Mouse (Mus musculus) NIH3T3 (cell line): ENCODE measurements around the gene Mcrip2.
"Not testable (repeated sequence)": the region's sequence is repeated elsewhere in the genome, so short reads cannot be mapped to it uniquely, and the experiment has no call there.

Source experiments
- DNase-seq: peaks from one replicate; pipeline ENCODE4 v3.0.0-alpha.2; 2012; ENCODE audit warnings: low read depth

Gene Mcrip2

GRCm38 (mm10) chr17:25880913-25881641 lies 12.5 kb upstream of the Mcrip2 start:
- DNase-seq: no peak

- no peak for DNase-seq
These were observed 11.8 kb upstream of the Mcrip2 start, which contains the start of gene Wfikkn1 for GRCm38 (mm10) chr17:25880196-25880910. Gene Wfikkn1, minus strand, starts transcription at chr17:25880858.

DNA sequence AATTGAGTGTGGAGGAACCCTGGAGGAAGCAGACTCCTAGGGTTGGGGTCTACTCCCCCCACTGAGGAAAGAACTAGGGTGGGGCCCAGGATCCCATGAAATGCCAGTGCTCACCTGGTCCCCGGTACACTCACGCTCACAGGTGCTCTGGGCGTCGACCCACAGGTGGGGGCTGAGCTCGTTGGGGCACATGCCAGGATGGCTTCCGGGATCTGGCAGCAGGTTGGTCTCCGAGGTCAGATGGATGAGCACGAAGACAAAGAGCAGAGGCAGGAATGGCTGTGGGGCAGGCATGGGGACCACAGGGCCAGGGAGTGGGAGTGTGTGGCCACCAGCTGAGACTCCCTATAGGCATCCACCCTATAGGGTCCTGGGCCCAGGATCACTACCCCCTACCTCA lies 11.2 kb upstream of the Mcrip2 start:
- DNase-seq: no peak

GRCm38 (mm10) chr17:25879261-25879660 lies 10.7 kb upstream of the Mcrip2 start:
- peak; percentile 61 for DNase-seq

DNA sequence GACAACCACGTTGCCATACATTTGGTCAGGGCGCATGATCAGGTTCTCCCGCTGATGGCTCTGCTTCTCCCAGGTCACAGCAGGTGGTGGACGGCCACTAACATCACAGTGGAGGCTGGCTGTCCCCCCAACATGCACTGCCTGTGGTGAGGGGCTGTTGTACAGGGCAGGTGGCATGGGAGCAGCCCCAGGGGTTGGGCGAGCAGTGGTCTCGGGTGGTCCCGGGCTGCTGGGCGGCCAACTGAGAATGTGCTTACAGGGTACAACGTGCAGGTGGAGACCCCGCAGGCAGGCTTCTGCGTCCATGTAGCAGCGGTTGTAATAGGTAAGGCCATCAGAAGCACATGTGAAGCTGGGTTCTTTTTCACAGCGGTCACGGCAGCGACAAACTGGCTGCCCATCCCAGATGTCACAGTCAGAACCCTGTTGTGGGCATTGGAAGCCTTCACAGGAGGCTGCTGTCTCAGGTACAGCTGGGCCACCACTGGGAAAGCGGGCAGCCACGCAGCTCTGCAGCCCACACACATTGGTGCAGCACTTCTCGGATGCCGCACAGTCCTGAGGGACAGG lies 10.1 kb upstream of the Mcrip2 start:
- no peak for DNase-seq

DNA sequence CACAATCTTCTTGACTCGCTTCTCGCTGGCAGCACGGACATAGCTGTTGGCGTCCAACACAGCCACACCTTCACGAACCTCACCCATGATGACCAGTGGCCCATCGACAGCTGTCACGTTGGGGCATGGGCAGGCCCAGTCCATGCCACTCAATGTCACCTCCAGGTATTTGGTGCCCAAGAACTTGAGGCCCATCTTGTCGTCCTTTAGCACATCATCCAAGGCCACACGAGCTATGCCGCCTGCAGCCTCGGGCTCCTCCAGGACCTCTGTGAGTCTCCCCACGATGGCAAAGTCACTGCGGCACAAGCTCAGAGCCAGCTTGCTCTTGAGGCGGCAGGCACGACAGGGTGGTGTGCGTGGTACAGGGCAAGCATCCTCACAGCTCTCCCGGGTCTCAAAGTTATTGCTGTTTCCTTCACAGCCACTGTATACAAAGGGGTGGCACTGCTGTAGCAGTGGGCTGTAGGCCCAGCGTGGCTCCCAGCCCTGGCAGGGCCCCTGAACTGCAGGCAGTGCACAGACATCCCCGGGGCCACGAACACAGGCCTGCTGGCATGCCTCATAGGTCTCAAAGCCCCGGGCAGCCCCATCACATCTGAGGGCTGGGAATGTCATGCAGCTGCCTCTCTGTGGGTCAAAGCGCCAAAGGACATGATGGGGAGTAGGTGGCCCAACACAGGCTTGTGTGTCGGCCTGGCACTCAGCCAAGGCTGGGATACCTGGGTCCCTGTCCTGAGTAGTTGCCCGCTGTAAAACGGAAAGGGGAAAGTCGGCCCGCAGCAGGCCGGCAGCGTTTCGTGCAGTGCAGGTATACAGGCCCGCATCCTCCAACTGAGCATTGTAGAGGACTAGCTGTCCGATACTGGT lies 9.4 kb upstream of the Mcrip2 start:
- no peak for DNase-seq

- DNase-seq: no peak
These were observed 8.5 kb upstream of the Mcrip2 start for GRCm38 (mm10) chr17:25877025-25877424.

GRCm38 (mm10) chr17:25876347-25876915 lies 7.9 kb upstream of the Mcrip2 start:
- DNase-seq: no peak

DNA sequence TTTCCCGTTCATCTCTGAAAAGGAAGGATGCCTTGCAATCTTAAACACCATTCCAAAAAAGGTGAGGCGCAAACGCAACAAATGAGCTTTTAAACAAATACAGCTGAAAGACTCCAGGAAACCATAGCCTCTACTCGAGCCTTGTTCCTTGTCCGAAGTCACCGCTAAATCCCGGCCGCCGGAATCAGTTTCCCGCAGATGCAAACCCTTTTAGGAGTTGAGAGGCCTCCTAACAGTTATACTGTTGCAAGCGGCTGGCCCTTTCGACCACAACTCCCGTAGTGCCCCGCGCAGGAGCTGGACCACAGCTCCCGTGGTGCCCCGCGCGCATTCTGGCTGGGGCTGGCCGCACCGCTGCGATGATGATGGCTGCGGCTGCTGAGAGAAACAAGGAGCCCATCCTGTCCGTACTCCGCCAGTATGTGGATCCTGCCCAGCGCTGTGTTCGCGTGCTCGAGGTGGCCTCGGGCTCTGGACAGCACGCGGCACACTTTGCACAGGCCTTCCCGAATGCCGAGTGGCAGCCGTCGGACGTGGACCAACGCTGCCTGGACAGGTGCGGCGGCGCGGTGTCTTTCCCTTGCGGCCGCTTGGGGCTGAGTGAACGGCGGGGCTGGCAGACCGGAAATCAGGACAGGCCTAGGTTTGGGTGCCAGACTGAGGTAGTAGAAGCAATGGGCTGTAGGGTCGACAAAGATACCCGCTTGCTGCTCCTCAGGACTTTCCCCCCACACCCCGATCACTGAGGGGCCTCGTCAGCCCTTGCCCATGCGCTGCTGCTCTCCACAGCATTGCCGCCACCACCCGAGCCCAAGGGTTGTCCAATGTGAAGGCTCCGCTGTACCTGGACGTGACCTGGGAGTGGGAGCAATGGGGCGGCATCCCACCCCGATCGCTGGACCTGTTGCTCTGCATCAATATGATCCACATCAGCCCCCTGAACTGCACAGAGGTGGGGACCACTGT lies 6.9 kb upstream of the Mcrip2 start:
- DNase-seq: peak; percentile 94

- peak; percentile 98 for DNase-seq
These were observed 6.2 kb upstream of the Mcrip2 start, which contains the start of gene Mettl26 for GRCm38 (mm10) chr17:25874721-25875170. Gene Mettl26, plus strand, starts transcription at chr17:25875074.

DNA sequence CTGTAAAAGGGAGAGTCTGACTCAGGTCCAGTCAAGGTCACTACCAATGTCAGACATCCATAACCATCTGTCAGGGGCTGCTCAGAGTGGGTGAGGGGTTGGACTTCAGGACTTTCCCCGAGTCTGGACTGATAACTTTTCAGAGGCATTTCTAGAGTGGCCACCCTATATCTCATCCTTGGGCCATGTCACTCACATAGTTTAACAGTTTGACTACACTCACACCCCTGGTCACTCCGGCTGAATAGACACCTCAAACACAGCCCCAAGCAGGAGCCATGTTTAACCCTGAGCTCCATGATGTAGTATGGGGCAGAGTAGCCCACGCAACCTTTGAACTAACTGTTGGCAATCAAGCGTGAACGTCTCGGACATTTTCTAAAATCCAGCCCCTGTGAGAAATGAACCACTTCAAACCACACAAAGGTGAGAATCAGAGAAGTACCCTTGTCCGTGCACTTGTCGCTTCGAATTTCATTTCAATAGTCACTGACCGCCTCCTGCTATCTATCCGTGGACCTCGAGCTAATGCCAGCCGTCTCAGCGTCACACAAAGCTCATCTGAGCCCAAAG lies 5.7 kb upstream of the Mcrip2 start:
- DNase-seq: no peak

DNA sequence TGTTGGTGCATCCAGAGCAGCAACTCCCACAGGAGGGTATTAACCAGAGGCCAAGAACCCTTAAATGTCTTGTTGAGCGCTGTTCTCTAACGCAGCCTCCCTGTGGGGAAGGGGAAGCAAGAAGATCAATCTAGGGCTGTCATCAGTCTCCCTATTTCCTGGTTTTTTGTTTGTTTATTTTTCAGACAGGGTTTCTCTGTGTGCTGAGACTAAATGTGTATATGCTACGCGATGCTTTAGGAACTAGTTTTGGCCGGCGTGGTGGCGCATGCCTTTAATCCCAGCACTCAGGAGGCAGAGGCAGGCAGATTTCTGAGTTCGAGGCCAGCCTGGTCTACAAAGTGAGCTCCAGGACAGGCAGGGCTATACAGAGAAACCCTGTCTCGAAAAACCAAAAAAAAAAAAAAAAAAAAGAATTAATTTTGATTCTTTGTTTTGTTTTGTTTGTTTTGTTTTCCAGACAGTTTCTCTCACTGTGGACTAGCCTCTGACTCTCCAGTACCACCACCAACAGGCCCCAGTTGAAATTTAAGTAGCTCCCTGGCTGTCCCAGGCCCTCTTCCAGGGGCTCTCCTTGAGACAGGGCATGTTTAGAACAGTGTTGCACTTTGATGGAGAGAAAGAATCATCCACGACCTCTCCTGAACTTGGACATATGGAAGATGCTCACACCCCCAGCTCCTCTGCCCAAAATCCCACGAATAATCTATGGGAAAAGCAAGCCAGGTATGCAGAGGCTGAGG lies 5.0 kb upstream of the Mcrip2 start:
- DNase-seq: no peak

DNA sequence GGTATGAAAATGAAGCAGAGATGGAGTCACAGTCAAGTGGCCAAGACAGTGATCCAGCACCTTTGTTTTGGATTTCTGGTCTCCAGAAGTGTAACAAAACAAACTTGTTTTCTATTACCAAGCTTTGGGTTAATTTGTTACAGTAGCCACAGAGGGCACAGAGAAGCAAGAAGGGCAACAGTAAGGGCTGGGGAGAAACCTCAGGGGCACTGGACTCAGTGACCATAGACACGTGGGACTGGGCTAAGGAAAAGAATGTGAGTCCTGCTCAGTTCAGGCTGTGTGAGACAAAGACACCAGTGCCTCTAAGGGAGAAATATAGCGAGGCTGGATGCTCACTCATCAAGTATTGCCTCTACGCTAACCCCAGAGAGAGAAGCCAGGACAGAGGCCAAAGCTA lies 4.1 kb upstream of the Mcrip2 start:
- DNase-seq: no peak

GRCm38 (mm10) chr17:25871566-25871965 lies 3.0 kb upstream of the Mcrip2 start:
- not testable (repeated sequence) for DNase-seq

- no peak for DNase-seq
These were observed 1.4 kb upstream of the Mcrip2 start for GRCm38 (mm10) chr17:25869954-25870353.

- no peak for DNase-seq
These were observed 934 bp upstream of the Mcrip2 start for GRCm38 (mm10) chr17:25869498-25869897.

DNA sequence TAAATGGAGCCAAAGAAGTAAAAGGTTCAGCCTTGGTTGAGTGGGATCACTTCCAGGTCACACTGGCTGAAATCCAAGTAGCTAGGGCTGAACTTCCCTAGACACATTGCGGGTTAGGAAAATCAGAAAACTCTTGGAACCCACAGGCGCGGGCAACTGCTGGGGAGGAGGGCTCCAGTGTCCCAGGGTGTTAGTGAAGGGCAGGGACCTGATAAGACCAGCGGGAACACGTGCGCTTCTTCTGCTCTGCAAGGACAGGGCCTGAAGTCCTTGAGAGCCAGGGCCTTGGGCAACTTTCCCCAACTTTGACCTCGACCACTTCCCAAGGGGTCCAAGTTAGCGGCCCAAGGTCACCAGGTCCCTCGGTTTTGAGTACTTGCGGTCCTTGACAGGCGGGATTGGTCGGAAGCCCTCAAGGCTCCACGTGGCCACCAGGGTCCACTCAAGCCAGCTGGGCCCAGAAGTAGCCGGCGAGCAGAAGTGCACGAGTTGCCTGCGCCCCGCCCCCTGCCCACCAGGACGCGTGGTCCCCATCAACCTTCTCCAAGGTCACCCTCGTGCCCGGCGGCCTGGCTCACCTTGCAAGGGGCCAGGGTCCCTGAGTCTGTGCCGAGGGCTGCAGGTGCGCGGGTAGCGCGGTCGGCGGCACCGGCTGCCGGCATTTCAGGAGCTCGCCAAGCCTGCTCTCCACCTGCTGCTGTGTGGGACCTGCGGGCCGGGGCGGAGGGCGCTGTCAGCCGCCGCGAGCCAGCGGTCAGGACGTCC lies 546 bp downstream of the Mcrip2 start:
- DNase-seq: peak; percentile 57

DNA sequence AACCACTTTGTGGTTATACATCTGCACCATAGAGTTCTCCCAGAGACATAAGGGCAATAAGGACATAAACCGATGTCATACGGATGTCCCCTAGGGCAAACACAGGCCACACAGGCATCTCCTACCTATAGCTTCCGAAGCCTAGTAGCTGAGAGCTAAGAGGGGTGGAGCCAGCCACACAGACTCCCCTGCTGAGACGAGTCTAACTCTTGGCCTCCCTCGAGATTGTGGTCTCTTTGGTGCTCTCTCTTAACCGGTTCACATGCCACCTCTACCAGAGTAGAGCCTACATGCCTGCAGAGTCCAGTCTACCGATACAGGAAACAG lies 1.1 kb downstream of the Mcrip2 start:
- no peak for DNase-seq

GRCm38 (mm10) chr17:25866172-25866571 lies 2.4 kb downstream of the Mcrip2 start:
- no peak for DNase-seq
